Comparison of ENCODE assay signal across 16 mouse cellular contexts in the genomic region with DNA sequence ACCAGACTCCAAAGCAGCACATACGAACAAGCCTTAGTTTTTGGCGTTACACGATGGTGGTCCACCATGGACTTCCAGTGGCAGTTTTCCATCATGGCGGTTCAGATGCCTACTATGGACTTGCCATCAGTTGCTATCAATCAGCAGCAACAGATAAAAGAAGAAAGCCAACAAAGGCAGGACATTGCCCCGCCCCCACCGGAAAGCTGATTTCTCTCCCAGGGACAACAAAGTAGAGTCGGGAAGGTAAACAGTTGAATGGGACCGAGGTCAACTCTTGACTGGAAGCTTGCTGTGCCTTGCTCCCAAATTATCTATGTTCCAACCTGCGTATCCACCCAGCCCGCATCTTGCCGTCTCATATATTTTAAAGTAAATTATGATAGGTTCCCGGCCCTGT.
"Had no signal": no experiment of that assay in that cellular context is flagged by ENCODE, and none has a peak within 500 bp of the region (broad histone marks: within the 10 kb centered on the region; RNA-seq: fewer than 3 reads in every experiment).

No protein-coding gene starts in this region.

- DNase-seq: kidney, adult 8-10 months; kidney, postnatal 25 days; left cerebral cortex, postnatal 4 days; lung, embryonic 14.5 days; lung, postnatal 10 days; lung, postnatal 4 days; retina, postnatal 1 day; thymus, adult 2 months; thymus, postnatal 25 days had no signal

- ATAC-seq: intestine, postnatal 0 days; midbrain, embryonic 16.5 days had no signal

- H3K27ac ChIP-seq: limb, embryonic 13.5 days; liver, embryonic 14.5 days; midbrain, embryonic 12.5 days; neural tube, embryonic 13.5 days; stomach, embryonic 15.5 days had no signal

- H3K9ac ChIP-seq: limb, embryonic 13.5 days; liver, embryonic 14.5 days; lung, embryonic 14.5 days; midbrain, embryonic 12.5 days; neural tube, embryonic 13.5 days; stomach, embryonic 15.5 days had no signal

- H3K4me1 ChIP-seq: limb, embryonic 13.5 days; midbrain, embryonic 12.5 days; neural tube, embryonic 13.5 days; stomach, embryonic 15.5 days had no signal

- H3K4me3 ChIP-seq: limb, embryonic 13.5 days; midbrain, embryonic 12.5 days; neural tube, embryonic 13.5 days; stomach, embryonic 15.5 days had no signal

- H3K36me3 ChIP-seq: limb, embryonic 13.5 days; midbrain, embryonic 12.5 days; neural tube, embryonic 13.5 days; stomach, embryonic 15.5 days had no signal

- H3K27me3 ChIP-seq: midbrain, embryonic 12.5 days; neural tube, embryonic 13.5 days; stomach, embryonic 15.5 days had no signal

- H3K9me3 ChIP-seq: limb, embryonic 13.5 days; midbrain, embryonic 12.5 days; neural tube, embryonic 13.5 days; stomach, embryonic 15.5 days had no signal

- H3K4me2 ChIP-seq: limb, embryonic 13.5 days; lung, embryonic 14.5 days; midbrain, embryonic 12.5 days; neural tube, embryonic 13.5 days; stomach, embryonic 15.5 days had no signal
